ENCODE assay signal across 12 mouse cellular contexts in genomic region chr6:5447546-5447945, GRCm38 (mm10). TPM values are rescaled to one million over a fixed set of nuclear protein-coding genes. Genes with fewer than 3 reads are reported as not detected.
DNase-seq lines count a peak whose midpoint lies in the region; ATAC-seq and TF ChIP-seq lines count a peak whose summit lies in the region.
"Had no signal": no experiment of that assay in that cellular context is flagged by ENCODE, and none has a peak within 500 bp of the region (broad histone marks: within the 10 kb centered on the region; RNA-seq: fewer than 3 reads in every experiment).

No protein-coding gene starts in this region.

- no peaks in the 10 kb centered on the region for H3K79me2 ChIP-seq in liver, adult 2 months (ENCODE audit: control insufficient read depth, insufficient read depth, low read length)

- H3K4me3 ChIP-seq in liver, adult 2 months (ENCODE audit: insufficient read depth, low read depth, low read length), result no peak overlapping the region
- no peak overlapping the region for H3K4me3 ChIP-seq in cortical plate, adult 2 months (ENCODE audit: insufficient read depth, low read length)
- H3K4me3 ChIP-seq in forebrain, embryonic 15.5 days, result no peak overlapping the region
- no peak overlapping the region for H3K4me3 ChIP-seq in midbrain, embryonic 12.5 days
- H3K4me3 ChIP-seq in intestine, postnatal 0 days (ENCODE audit: low read depth, low read length), result no peak overlapping the region
- H3K4me3 ChIP-seq: lung, embryonic 15.5 days; neural tube, embryonic 13.5 days had no signal

- WGBS in liver, adult 2 months, result 50% methylated on average over 6 of the region's 6 CpGs
- WGBS in forebrain, embryonic 15.5 days, result 8% methylated on average over 6 of the region's 6 CpGs
- WGBS in midbrain, embryonic 12.5 days, result 14% methylated on average over 6 of the region's 6 CpGs
- WGBS in intestine, postnatal 0 days, result 63% methylated on average over 6 of the region's 6 CpGs

- ATAC-seq in forebrain, embryonic 15.5 days (replicated peaks), result peak; percentile 62; the same call in 1 of the 2 replicates
- ATAC-seq in midbrain, embryonic 12.5 days (ENCODE audit: low FRiP score, low read depth), result peak; percentile 77
- no peak for ATAC-seq in intestine, postnatal 0 days

- no peak overlapping the region for H3K9ac ChIP-seq in liver, adult 2 months (ENCODE audit: low read depth, low read length)
- no peak overlapping the region for H3K9ac ChIP-seq in forebrain, embryonic 15.5 days (replicated peaks)
- H3K9ac ChIP-seq in midbrain, embryonic 12.5 days (replicated peaks), result no peak overlapping the region
- H3K9ac ChIP-seq in intestine, postnatal 0 days (ENCODE audit: low read depth, low read length), result no peak overlapping the region
- H3K9ac ChIP-seq: lung, embryonic 15.5 days; neural tube, embryonic 13.5 days had no signal

- peaks cover 22% of the 10 kb centered on the region for H3K4me1 ChIP-seq in liver, adult 2 months (ENCODE audit: control insufficient read depth, insufficient read depth, low read length)
- H3K4me1 ChIP-seq in cortical plate, adult 2 months (ENCODE audit: control insufficient read depth, insufficient read depth, low read length), result peaks cover 3% of the 10 kb centered on the region; the same call in 1 of the 2 replicates
- H3K4me1 ChIP-seq in forebrain, embryonic 15.5 days, result peaks cover 19% of the 10 kb centered on the region
- H3K4me1 ChIP-seq in midbrain, embryonic 12.5 days, result peaks cover 19% of the 10 kb centered on the region
- H3K4me1 ChIP-seq in intestine, postnatal 0 days (replicated peaks; ENCODE audit: control insufficient read depth, insufficient read depth, low read length), result no peaks in the 10 kb centered on the region

- DNase-seq in liver, adult 2 months (ENCODE audit: extremely low read depth, low read depth, low spot score), result peak; percentile 49
- DNase-seq in liver, result no peak
- DNase-seq in adrenal gland, postnatal 10 days, result no peak
- no peak for DNase-seq in urinary bladder, adult 18-20 months (ENCODE audit: low spot score in 2 of 2)
- DNase-seq: cerebellum, adult 9-10 months; spleen, adult 18-20 months had no signal

- H3K27ac ChIP-seq in liver, adult 2 months (replicated peaks; ENCODE audit: insufficient read depth, low read depth, low read length), result no peak overlapping the region
- H3K27ac ChIP-seq in cortical plate, adult 2 months (ENCODE audit: insufficient read depth, low read length), result 0 out of 2 replicates have a peak overlapping the region, but pooled peaks have one; percentile 1
- 0 out of 2 replicates have a peak overlapping the region, but pooled peaks have one; percentile 14 for H3K27ac ChIP-seq in forebrain, embryonic 15.5 days (replicated peaks)
- peak overlapping the region; percentile 60 for H3K27ac ChIP-seq in midbrain, embryonic 12.5 days (replicated peaks)
- no peak overlapping the region for H3K27ac ChIP-seq in intestine, postnatal 0 days (ENCODE audit: low read depth, low read length)
- H3K27ac ChIP-seq: lung, embryonic 15.5 days; neural tube, embryonic 13.5 days had no signal

- no peak for TF ChIP-seq POLR2A in liver, adult 2 months (IDR thresholded peaks at IDR 0.05; ENCODE audit: extremely low read depth, insufficient read depth, low read length)
- TF ChIP-seq POLR2A in cortical plate, adult 2 months (IDR thresholded peaks at IDR 0.05; ENCODE audit: extremely low read depth, insufficient read depth, low read length), result no peak

- TF ChIP-seq CTCF in liver, adult 2 months (IDR thresholded peaks at IDR 0.05; ENCODE audit: low read depth, low read length), result no peak
- TF ChIP-seq CTCF in cortical plate, adult 2 months (IDR thresholded peaks at IDR 0.05; ENCODE audit: extremely low read depth, insufficient read depth, low read length), result no peak
- no peak for TF ChIP-seq CTCF in intestine, postnatal 0 days (IDR thresholded peaks at IDR 0.05; ENCODE audit: low read depth)

- no peaks in the 10 kb centered on the region for H3K36me3 ChIP-seq in liver, adult 2 months (ENCODE audit: control insufficient read depth, insufficient read depth, low read length)
- no peaks in the 10 kb centered on the region for H3K36me3 ChIP-seq in forebrain, embryonic 15.5 days
- no peaks in the 10 kb centered on the region for H3K36me3 ChIP-seq in midbrain, embryonic 12.5 days
- H3K36me3 ChIP-seq in intestine, postnatal 0 days (ENCODE audit: control insufficient read depth, insufficient read depth), result no peaks in the 10 kb centered on the region
- H3K36me3 ChIP-seq: lung, embryonic 15.5 days; neural tube, embryonic 13.5 days had no signal

- no peaks in the 10 kb centered on the region for H3K27me3 ChIP-seq in liver, adult 2 months (ENCODE audit: control insufficient read depth, insufficient read depth, low read length)
- H3K27me3 ChIP-seq in forebrain, embryonic 15.5 days, result no peaks in the 10 kb centered on the region
- no peaks in the 10 kb centered on the region for H3K27me3 ChIP-seq in midbrain, embryonic 12.5 days
- no peaks in the 10 kb centered on the region for H3K27me3 ChIP-seq in intestine, postnatal 0 days (replicated peaks; ENCODE audit: control insufficient read depth, insufficient read depth, low read length)
- H3K27me3 ChIP-seq: lung, embryonic 15.5 days; neural tube, embryonic 13.5 days had no signal

- H3K9me3 ChIP-seq in forebrain, embryonic 15.5 days, result no peaks in the 10 kb centered on the region
- H3K9me3 ChIP-seq in midbrain, embryonic 12.5 days, result no peaks in the 10 kb centered on the region
- no peaks in the 10 kb centered on the region for H3K9me3 ChIP-seq in intestine, postnatal 0 days (ENCODE audit: control insufficient read depth)
- H3K9me3 ChIP-seq: lung, embryonic 15.5 days; neural tube, embryonic 13.5 days had no signal

- no peak overlapping the region for H3K4me2 ChIP-seq in forebrain, embryonic 15.5 days (replicated peaks)
- no peak overlapping the region for H3K4me2 ChIP-seq in midbrain, embryonic 12.5 days (replicated peaks)
- no peak overlapping the region for H3K4me2 ChIP-seq in intestine, postnatal 0 days (replicated peaks; ENCODE audit: low read depth)
- H3K4me2 ChIP-seq: lung, embryonic 15.5 days; neural tube, embryonic 13.5 days had no signal

RNA-seq across cellular contexts. Expression of gene Pdk4, which starts 48.6 kb away (rescaled TPM):
- total RNA-seq in liver, adult 2 months (2014; rRNA removed), result 2.7 and 2.9 TPM in 2 replicates
- 3.8 and 10.3 TPM in 2 replicates for polyA plus RNA-seq in liver, adult 2 months (2012; rRNA removed)
- polyA plus RNA-seq in cortical plate, adult 2 months (2012; rRNA removed), result 9.4 and 14.0 TPM in 2 replicates
- 2.0 and 2.4 TPM in 2 replicates for polyA plus RNA-seq in forebrain, embryonic 15.5 days (2015; fragmentation: Nextera tagmentation; extraction: Ambion mirVana)
- 0.46 and 0.69 TPM in 2 replicates for polyA plus RNA-seq in midbrain, embryonic 12.5 days (2016; fragmentation: Nextera tagmentation; extraction: Ambion mirVana)
- total RNA-seq in adrenal gland, postnatal 10 days (2021), result 100 to 1,000 TPM; 616 to 745 TPM
- 12.6 and 23.4 TPM in 2 replicates for polyA plus RNA-seq in intestine, postnatal 0 days (2015; fragmentation: Nextera tagmentation; extraction: Ambion mirVana)

Comparison
In these comparisons a context has a peak if more than half of its experiments do, and no peak if none do; other contexts are left out.
1. H3K27ac ChIP-seq: peak in cortical plate, adult 2 months (single experiment), forebrain, embryonic 15.5 days (single experiment) and midbrain, embryonic 12.5 days (single experiment); none in liver, adult 2 months (single experiment) and intestine, postnatal 0 days (single experiment).